Mouse (Mus musculus): ENCODE data around the gene Carmil1. TPM values are rescaled to one million over a fixed set of nuclear protein-coding genes. Genes with fewer than 3 reads are reported as not detected.
"Not testable (repeated sequence)": the region's sequence is repeated elsewhere in the genome, so short reads cannot be mapped to it uniquely, and the experiment has no call there.

The Carmil1 gene
- polyA plus RNA-seq, 1 experiment from 2014 or later, result 43.5 TPM

DNA sequence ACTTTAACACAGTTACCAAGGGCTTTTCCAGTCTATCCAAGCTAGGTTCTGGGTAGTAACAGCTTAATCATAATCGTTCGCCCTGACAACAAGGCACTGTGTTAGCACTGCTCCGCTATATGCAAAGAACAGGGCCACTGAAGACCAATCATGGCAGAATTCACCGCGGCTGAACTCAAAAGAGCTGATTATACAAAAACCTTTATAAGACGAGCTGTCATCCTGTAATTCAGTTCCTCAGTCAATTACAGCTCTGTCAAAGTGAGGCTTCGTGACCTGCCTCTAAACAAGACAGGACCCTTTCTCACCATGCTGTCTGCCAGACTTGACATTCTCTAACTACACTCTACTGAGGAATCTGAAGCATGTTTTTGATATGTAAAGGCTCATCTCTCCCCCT lies 170.3 kb downstream of the Carmil1 start:
- Histone ChIP-seq H3K4me2 (ENCODE audit: low read length) (no peak overlapping the region), H3K36me3 (ENCODE audit: control insufficient read depth, insufficient read depth, low read length) (0 out of 2 replicates have a peak, but pooled peaks cover 3% of the 10 kb centered on the region), H3K27me3 (replicated peaks; ENCODE audit: control insufficient read depth, insufficient read depth, low read length) (no peaks in the 10 kb centered on the region), H3K9ac (ENCODE audit: low read depth, low read length) (no peak overlapping the region), H3K4me1 (ENCODE audit: control insufficient read depth, insufficient read depth, low read depth, low read length) (peaks cover under 1% of the 10 kb centered on the region), H3K4me3 (ENCODE audit: low read length) (no peak overlapping the region), H3K9me3 (ENCODE audit: control insufficient read depth, low read length) (no peaks in the 10 kb centered on the region), H3K27ac (ENCODE audit: low read depth, low read length) (no peak overlapping the region)
- ATAC-seq, result no peak; the same call in 1 of the 2 replicates
- 52% methylated on average over 7 of the region's 7 CpGs for WGBS

DNA sequence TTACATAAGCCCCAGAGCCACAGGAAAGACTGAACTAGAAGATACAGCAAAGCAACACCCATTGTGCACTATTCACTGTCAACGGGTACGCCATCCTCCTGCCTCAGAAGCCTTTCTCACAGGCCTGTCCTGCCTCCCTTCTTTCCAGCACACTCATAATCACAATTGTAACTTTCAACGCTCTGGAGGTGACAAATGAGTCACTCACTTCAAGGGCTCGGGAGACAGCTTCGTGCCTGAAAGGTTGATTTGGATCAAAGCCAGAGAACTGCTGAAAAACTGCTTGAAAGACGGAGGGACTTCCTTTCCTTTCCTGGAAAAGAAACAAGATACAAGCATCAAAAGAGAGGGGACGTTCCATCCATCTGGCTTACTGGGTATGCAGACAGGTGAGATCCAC lies 172.3 kb downstream of the Carmil1 start:
- Histone ChIP-seq H3K4me1 (ENCODE audit: control insufficient read depth, insufficient read depth, low read depth, low read length) (peaks cover 3% of the 10 kb centered on the region), H3K4me3 (ENCODE audit: low read length) (no peak overlapping the region), H3K9ac (ENCODE audit: low read depth, low read length) (no peak overlapping the region), H3K27me3 (replicated peaks; ENCODE audit: control insufficient read depth, insufficient read depth, low read length) (no peaks in the 10 kb centered on the region), H3K4me2 (ENCODE audit: low read length) (no peak overlapping the region), H3K9me3 (ENCODE audit: control insufficient read depth, low read length) (no peaks in the 10 kb centered on the region), H3K36me3 (ENCODE audit: control insufficient read depth, insufficient read depth, low read length) (0 out of 2 replicates have a peak, but pooled peaks cover 3% of the 10 kb centered on the region), H3K27ac (ENCODE audit: low read depth, low read length) (no peak overlapping the region)
- no peak for ATAC-seq
- 34% methylated on average over 7 of the region's 7 CpGs for WGBS

DNA sequence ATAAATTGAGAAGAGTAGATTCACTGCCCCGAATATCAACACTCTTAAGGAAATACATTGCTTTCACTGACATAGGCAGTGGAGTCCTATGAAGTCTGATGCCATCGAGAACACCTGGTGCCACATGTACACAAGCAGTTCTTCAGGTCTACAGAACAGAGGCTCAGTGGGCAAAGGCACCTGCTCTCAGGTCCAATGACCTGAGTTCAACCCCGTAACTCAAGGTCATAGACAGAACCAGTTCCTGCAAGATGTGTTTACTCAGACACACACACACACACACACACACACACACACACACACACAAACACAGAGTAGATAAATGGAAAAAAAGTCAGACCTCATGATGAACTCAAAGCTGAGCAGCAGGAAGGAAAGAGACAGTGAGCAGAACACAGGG lies 173.5 kb downstream of the Carmil1 start:
- H3K36me3 ChIP-seq (ENCODE audit: control insufficient read depth, insufficient read depth, low read length), result 0 out of 2 replicates have a peak, but pooled peaks cover 3% of the 10 kb centered on the region
- no peaks in the 10 kb centered on the region for H3K27me3 ChIP-seq (replicated peaks; ENCODE audit: control insufficient read depth, insufficient read depth, low read length)
- no peak overlapping the region for H3K27ac ChIP-seq (ENCODE audit: low read depth, low read length)
- no peak overlapping the region for H3K4me3 ChIP-seq (ENCODE audit: low read length)
- ATAC-seq, result no peak
- H3K4me2 ChIP-seq (ENCODE audit: low read length), result no peak overlapping the region
- H3K9ac ChIP-seq (ENCODE audit: low read depth, low read length), result no peak overlapping the region
- no peaks in the 10 kb centered on the region for H3K9me3 ChIP-seq (ENCODE audit: control insufficient read depth, low read length)
- peaks cover 3% of the 10 kb centered on the region for H3K4me1 ChIP-seq (ENCODE audit: control insufficient read depth, insufficient read depth, low read depth, low read length)
- WGBS, result 93% methylated on average over 3 of the region's 3 CpGs

DNA sequence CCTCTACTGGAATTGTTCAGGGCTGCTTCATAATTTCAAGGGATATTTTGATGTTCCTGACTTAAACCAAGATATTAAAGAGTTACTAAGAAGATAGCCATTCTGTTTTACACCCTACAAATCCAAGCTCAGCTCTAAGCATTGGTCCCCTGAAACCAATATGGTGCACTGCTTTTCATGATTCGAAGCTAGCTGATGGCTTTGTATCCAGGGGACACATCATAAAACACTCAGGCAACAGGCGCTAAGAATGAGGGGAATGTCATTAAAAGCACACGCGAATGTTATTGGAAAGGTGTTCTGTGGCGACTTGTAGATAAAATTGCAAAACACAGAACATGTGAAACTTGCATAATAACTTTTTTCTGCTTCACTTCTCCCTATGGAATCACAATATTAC lies 174.8 kb downstream of the Carmil1 start:
- ATAC-seq, result no peak
- H3K9me3 ChIP-seq (ENCODE audit: control insufficient read depth, low read length), result no peaks in the 10 kb centered on the region
- no peaks in the 10 kb centered on the region for H3K27me3 ChIP-seq (replicated peaks; ENCODE audit: control insufficient read depth, insufficient read depth, low read length)
- no peak overlapping the region for H3K27ac ChIP-seq (ENCODE audit: low read depth, low read length)
- no peak overlapping the region for H3K4me2 ChIP-seq (ENCODE audit: low read length)
- no peaks in the 10 kb centered on the region for H3K36me3 ChIP-seq (ENCODE audit: control insufficient read depth, insufficient read depth, low read length)
- 71% methylated on average over 5 of the region's 5 CpGs for WGBS
- no peak overlapping the region for H3K4me3 ChIP-seq (ENCODE audit: low read length)
- H3K4me1 ChIP-seq (ENCODE audit: control insufficient read depth, insufficient read depth, low read depth, low read length), result peaks cover 3% of the 10 kb centered on the region
- no peak overlapping the region for H3K9ac ChIP-seq (ENCODE audit: low read depth, low read length)

DNA sequence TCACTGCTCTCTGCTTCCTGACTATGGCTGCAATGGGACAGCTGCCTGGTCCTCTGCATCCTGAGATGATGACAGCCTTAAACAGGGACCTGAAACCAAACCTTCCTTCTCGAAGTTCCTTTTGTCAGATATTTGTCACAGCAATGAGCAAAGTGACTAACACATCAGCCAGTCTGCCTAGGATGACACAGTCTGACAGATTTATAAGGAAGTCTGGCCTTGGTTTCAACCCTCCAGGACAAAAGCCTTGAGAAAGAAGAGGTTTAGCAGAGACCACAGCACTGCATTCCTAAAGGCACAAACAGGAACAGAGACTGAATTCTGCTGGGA lies 175.3 kb downstream of the Carmil1 start:
- Histone ChIP-seq H3K27me3 (replicated peaks; ENCODE audit: control insufficient read depth, insufficient read depth, low read length) (no peaks in the 10 kb centered on the region), H3K4me3 (ENCODE audit: low read length) (no peak overlapping the region), H3K4me2 (ENCODE audit: low read length) (no peak overlapping the region), H3K9ac (ENCODE audit: low read depth, low read length) (no peak overlapping the region), H3K4me1 (ENCODE audit: control insufficient read depth, insufficient read depth, low read depth, low read length) (peaks cover 3% of the 10 kb centered on the region), H3K27ac (ENCODE audit: low read depth, low read length) (no peak overlapping the region), H3K36me3 (ENCODE audit: control insufficient read depth, insufficient read depth, low read length) (no peaks in the 10 kb centered on the region), H3K9me3 (ENCODE audit: control insufficient read depth, low read length) (no peaks in the 10 kb centered on the region)
- 72% methylated on average over 1 of the region's 1 CpGs for WGBS
- ATAC-seq, result no peak

DNA sequence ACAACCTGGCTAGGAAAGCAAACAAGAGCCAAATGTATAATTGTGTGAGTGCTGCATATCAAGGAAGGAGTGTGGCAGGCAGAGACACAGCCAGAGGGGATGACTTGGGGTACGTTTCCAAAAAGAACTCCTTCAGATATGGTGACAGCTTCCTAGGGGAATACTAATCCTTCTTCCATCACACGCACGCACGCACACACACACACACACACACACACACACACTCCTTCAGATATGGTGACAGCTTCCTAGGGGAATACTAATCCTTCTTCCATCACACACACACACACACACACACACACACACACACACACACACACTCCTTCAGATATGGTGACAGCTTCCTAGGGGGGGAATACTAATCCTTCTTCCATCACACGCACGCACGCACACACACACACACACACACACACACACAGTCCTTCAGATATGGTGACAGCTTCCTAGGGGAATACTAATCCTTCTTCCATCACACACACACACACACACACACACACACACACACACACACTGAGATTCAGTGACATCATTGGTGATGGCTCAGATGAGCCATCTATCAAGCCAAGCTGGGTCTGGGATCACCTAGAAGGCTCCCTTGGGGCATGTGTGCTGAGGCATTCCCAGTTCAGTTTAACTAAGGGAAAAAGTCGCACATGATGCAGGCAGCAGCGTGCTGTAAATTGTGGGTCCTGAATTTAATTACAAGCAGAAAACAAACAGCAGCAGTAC lies 175.8 kb downstream of the Carmil1 start:
- not testable (repeated sequence) for H3K4me3 ChIP-seq (ENCODE audit: low read length); H3K4me1 ChIP-seq (ENCODE audit: control insufficient read depth, insufficient read depth, low read depth, low read length); H3K4me2 ChIP-seq (ENCODE audit: low read length); H3K9ac ChIP-seq (ENCODE audit: low read depth, low read length); H3K27me3 ChIP-seq (replicated peaks; ENCODE audit: control insufficient read depth, insufficient read depth, low read length); H3K36me3 ChIP-seq (ENCODE audit: control insufficient read depth, insufficient read depth, low read length); H3K27ac ChIP-seq (ENCODE audit: low read depth, low read length); H3K9me3 ChIP-seq (ENCODE audit: control insufficient read depth, low read length)
- ATAC-seq, result peak; percentile 51; the same call in 1 of the 2 replicates
- 60% methylated on average over 9 of the region's 9 CpGs for WGBS

DNA sequence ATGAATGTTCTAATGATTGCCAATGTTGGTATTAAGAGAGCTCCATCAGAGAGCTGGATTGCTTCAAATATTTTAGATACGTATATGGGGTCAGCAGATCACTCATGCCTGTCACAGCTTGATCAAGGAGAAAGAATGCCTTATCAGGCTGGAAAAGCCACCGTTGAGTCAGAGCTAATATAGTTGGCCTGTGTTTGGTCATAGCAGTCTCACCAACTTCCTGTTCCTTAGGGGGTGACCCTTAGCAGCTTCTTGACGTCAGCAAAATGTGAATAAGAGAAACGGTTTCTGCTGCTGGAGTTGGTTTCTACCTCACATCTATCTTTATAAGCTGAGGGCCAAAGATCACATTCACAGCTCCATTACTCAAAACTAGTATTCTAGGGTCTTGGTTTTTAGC lies 176.6 kb downstream of the Carmil1 start:
- no peak overlapping the region for H3K27ac ChIP-seq (ENCODE audit: low read depth, low read length)
- ATAC-seq, result no peak
- H3K4me3 ChIP-seq (ENCODE audit: low read length), result no peak overlapping the region
- H3K4me1 ChIP-seq (ENCODE audit: control insufficient read depth, insufficient read depth, low read depth, low read length), result peaks cover 3% of the 10 kb centered on the region
- H3K9me3 ChIP-seq (ENCODE audit: control insufficient read depth, low read length), result no peaks in the 10 kb centered on the region
- H3K4me2 ChIP-seq (ENCODE audit: low read length), result no peak overlapping the region
- H3K27me3 ChIP-seq (replicated peaks; ENCODE audit: control insufficient read depth, insufficient read depth, low read length), result no peaks in the 10 kb centered on the region
- WGBS, result 75% methylated on average over 4 of the region's 4 CpGs
- H3K36me3 ChIP-seq (ENCODE audit: control insufficient read depth, insufficient read depth, low read length), result no peaks in the 10 kb centered on the region
- H3K9ac ChIP-seq (ENCODE audit: low read depth, low read length), result no peak overlapping the region

DNA sequence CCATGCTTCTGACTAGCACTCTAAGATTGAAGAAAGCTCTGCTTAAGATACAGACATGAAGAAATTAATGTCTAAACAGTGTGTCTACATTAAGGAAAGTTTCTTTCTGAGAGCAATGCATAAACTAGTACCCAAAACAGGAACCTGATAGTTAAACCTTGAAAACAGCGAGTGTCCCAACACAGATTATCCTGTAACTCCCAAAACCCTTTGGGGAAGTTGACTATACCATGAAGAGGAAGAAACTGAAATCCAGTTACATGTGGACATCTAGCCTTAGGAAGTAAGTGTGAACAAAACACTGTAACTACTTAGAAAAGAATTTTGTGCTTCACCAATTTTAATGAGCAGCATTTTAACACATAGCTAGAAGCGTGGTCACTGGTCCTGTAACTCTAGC lies 177.4 kb downstream of the Carmil1 start:
- WGBS, result 89% methylated on average over 2 of the region's 2 CpGs
- Histone ChIP-seq H3K27me3 (replicated peaks; ENCODE audit: control insufficient read depth, insufficient read depth, low read length) (no peaks in the 10 kb centered on the region), H3K4me2 (ENCODE audit: low read length) (no peak overlapping the region), H3K9me3 (ENCODE audit: control insufficient read depth, low read length) (no peaks in the 10 kb centered on the region), H3K4me1 (ENCODE audit: control insufficient read depth, insufficient read depth, low read depth, low read length) (peaks cover 3% of the 10 kb centered on the region), H3K9ac (ENCODE audit: low read depth, low read length) (no peak overlapping the region), H3K27ac (ENCODE audit: low read depth, low read length) (no peak overlapping the region), H3K4me3 (ENCODE audit: low read length) (no peak overlapping the region), H3K36me3 (ENCODE audit: control insufficient read depth, insufficient read depth, low read length) (no peaks in the 10 kb centered on the region)
- ATAC-seq, result no peak

DNA sequence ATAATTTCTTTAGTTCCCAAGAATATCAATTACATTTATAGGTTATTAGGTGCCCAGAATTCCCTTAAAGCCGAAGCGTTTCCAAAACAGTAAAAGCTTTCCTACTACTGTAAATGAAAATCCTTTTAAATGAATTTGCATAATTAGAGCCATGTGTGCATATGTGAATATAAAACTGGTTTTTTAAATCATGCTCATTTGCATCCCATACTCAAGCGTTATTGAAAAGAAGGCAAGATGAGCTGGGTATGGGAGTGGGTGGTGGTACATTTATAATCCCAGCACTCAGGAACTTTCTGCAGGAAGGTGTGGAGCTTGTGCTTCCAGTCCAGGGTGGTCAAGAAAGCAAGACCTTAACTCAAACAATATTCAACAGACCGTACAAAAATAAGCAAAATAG lies 178.3 kb downstream of the Carmil1 start:
- no peak overlapping the region for H3K9ac ChIP-seq (ENCODE audit: low read depth, low read length)
- no peak for ATAC-seq
- no peaks in the 10 kb centered on the region for H3K27me3 ChIP-seq (replicated peaks; ENCODE audit: control insufficient read depth, insufficient read depth, low read length)
- no peak overlapping the region for H3K4me2 ChIP-seq (ENCODE audit: low read length)
- H3K4me3 ChIP-seq (ENCODE audit: low read length), result no peak overlapping the region
- peaks cover 3% of the 10 kb centered on the region for H3K4me1 ChIP-seq (ENCODE audit: control insufficient read depth, insufficient read depth, low read depth, low read length)
- 78% methylated on average over 4 of the region's 4 CpGs for WGBS
- H3K9me3 ChIP-seq (ENCODE audit: control insufficient read depth, low read length), result no peaks in the 10 kb centered on the region
- H3K27ac ChIP-seq (ENCODE audit: low read depth, low read length), result no peak overlapping the region
- H3K36me3 ChIP-seq (ENCODE audit: control insufficient read depth, insufficient read depth, low read length), result no peaks in the 10 kb centered on the region

All from hindbrain, embryonic 16.5 days (tissue).